Mouse (Mus musculus): ENCODE results near the gene Lin54. TPM values are rescaled to one million over a fixed set of nuclear protein-coding genes. Genes with fewer than 3 reads are reported as not detected.

Lin54 gene
- polyA plus RNA-seq, 1 experiment from 2014 or later = 12.5 TPM

GRCm38 (mm10) chr5:100525620-100526019, 25.2 kb upstream of the Lin54 start:
- no peak for DNase-seq (ENCODE audit: low spot score)
- no peak for ATAC-seq (ENCODE audit: low read depth)
- Histone ChIP-seq H3K27ac (replicated peaks; ENCODE audit: low read depth, low read length) (no peak overlapping the region; the same call in 1 of the 2 replicates), H3K9me3 (ENCODE audit: control insufficient read depth, low read length) (no peaks in the 10 kb centered on the region), H3K27me3 (replicated peaks; ENCODE audit: control insufficient read depth, insufficient read depth, low read length) (no peaks in the 10 kb centered on the region), H3K4me3 (ENCODE audit: low read depth, low read length) (no peak overlapping the region), H3K4me1 (ENCODE audit: control insufficient read depth, insufficient read depth, low read length) (no peaks in the 10 kb centered on the region), H3K36me3 (ENCODE audit: control insufficient read depth, insufficient read depth, low read length) (peaks cover 41% of the 10 kb centered on the region), H3K4me2 (ENCODE audit: low read depth, low read length) (no peak overlapping the region), H3K9ac (ENCODE audit: low read depth, low read length) (no peak overlapping the region)
- 82% methylated on average over 3 of the region's 3 CpGs for WGBS

GRCm38 (mm10) chr5:100524921-100525320, 24.5 kb upstream of the Lin54 start:
- Histone ChIP-seq H3K9me3 (ENCODE audit: control insufficient read depth, low read length) (no peaks in the 10 kb centered on the region), H3K36me3 (ENCODE audit: control insufficient read depth, insufficient read depth, low read length) (peaks cover 34% of the 10 kb centered on the region), H3K4me1 (ENCODE audit: control insufficient read depth, insufficient read depth, low read length) (0 out of 2 replicates have a peak, but pooled peaks cover 1% of the 10 kb centered on the region), H3K4me3 (ENCODE audit: low read depth, low read length) (no peak overlapping the region), H3K4me2 (ENCODE audit: low read depth, low read length) (no peak overlapping the region), H3K27ac (replicated peaks; ENCODE audit: low read depth, low read length) (no peak overlapping the region), H3K27me3 (replicated peaks; ENCODE audit: control insufficient read depth, insufficient read depth, low read length) (no peaks in the 10 kb centered on the region), H3K9ac (ENCODE audit: low read depth, low read length) (no peak overlapping the region)
- no peak for ATAC-seq (ENCODE audit: low read depth)
- DNase-seq (ENCODE audit: low spot score) = no peak
- WGBS = 92% methylated on average over 9 of the region's 9 CpGs

- Histone ChIP-seq H3K4me3 (ENCODE audit: low read depth, low read length) (no peak overlapping the region), H3K4me1 (ENCODE audit: control insufficient read depth, insufficient read depth, low read length) (0 out of 2 replicates have a peak, but pooled peaks cover 6% of the 10 kb centered on the region), H3K27me3 (replicated peaks; ENCODE audit: control insufficient read depth, insufficient read depth, low read length) (no peaks in the 10 kb centered on the region), H3K27ac (replicated peaks; ENCODE audit: low read depth, low read length) (no peak overlapping the region), H3K36me3 (ENCODE audit: control insufficient read depth, insufficient read depth, low read length) (peaks cover 18% of the 10 kb centered on the region), H3K4me2 (ENCODE audit: low read depth, low read length) (no peak overlapping the region), H3K9ac (ENCODE audit: low read depth, low read length) (no peak overlapping the region), H3K9me3 (ENCODE audit: control insufficient read depth, low read length) (no peaks in the 10 kb centered on the region)
- WGBS = 92% methylated on average over 1 of the region's 1 CpGs
- no peak for ATAC-seq (ENCODE audit: low read depth)
- no peak for DNase-seq (ENCODE audit: low spot score)
Observed at GRCm38 (mm10) chr5:100523331-100523730, 22.9 kb upstream of the Lin54 start.

- 90% methylated on average over 2 of the region's 2 CpGs for WGBS
- no peak overlapping the region for H3K9ac ChIP-seq (ENCODE audit: low read depth, low read length)
- H3K27ac ChIP-seq (replicated peaks; ENCODE audit: low read depth, low read length) = no peak overlapping the region
- ATAC-seq (ENCODE audit: low read depth) = no peak
- peaks cover 7% of the 10 kb centered on the region; the same call in 1 of the 2 replicates for H3K36me3 ChIP-seq (ENCODE audit: control insufficient read depth, insufficient read depth, low read length)
- no peaks in the 10 kb centered on the region for H3K9me3 ChIP-seq (ENCODE audit: control insufficient read depth, low read length)
- peak overlapping the region; percentile 76; the same call in 1 of the 2 replicates for H3K4me2 ChIP-seq (ENCODE audit: low read depth, low read length)
- no peak for DNase-seq (ENCODE audit: low spot score)
- no peaks in the 10 kb centered on the region for H3K27me3 ChIP-seq (replicated peaks; ENCODE audit: control insufficient read depth, insufficient read depth, low read length)
- H3K4me1 ChIP-seq (ENCODE audit: control insufficient read depth, insufficient read depth, low read length) = peaks cover 11% of the 10 kb centered on the region; the same call in 1 of the 2 replicates
- H3K4me3 ChIP-seq (ENCODE audit: low read depth, low read length) = no peak overlapping the region
Observed at GRCm38 (mm10) chr5:100520223-100520622, 19.8 kb upstream of the Lin54 start.

GRCm38 (mm10) chr5:100519027-100519411, 18.6 kb upstream of the Lin54 start:
- Histone ChIP-seq H3K4me1 (ENCODE audit: control insufficient read depth, insufficient read depth, low read length) (peaks cover 11% of the 10 kb centered on the region; the same call in 1 of the 2 replicates), H3K36me3 (ENCODE audit: control insufficient read depth, insufficient read depth, low read length) (peaks cover 7% of the 10 kb centered on the region; the same call in 1 of the 2 replicates), H3K27ac (replicated peaks; ENCODE audit: low read depth, low read length) (peak overlapping the region; percentile 85; the same call in 1 of the 2 replicates), H3K4me3 (ENCODE audit: low read depth, low read length) (peak overlapping the region; percentile 76), H3K9ac (ENCODE audit: low read depth, low read length) (peak overlapping the region; percentile 89), H3K27me3 (replicated peaks; ENCODE audit: control insufficient read depth, insufficient read depth, low read length) (no peaks in the 10 kb centered on the region), H3K9me3 (ENCODE audit: control insufficient read depth, low read length) (no peaks in the 10 kb centered on the region), H3K4me2 (ENCODE audit: low read depth, low read length) (peak overlapping the region; percentile 76)
- 9% methylated on average over 5 of the region's 5 CpGs for WGBS
- no peak for DNase-seq (ENCODE audit: low spot score)
- ATAC-seq (ENCODE audit: low read depth) = no peak

- ATAC-seq (ENCODE audit: low read depth) = peak; percentile 100
Observed at GRCm38 (mm10) chr5:100518049-100519026, 17.9 kb upstream of the Lin54 start, which contains the start of gene Cops4. Gene Cops4, plus strand, starts transcription at chr5:100518309.

GRCm38 (mm10) chr5:100512576-100512975, 12.1 kb upstream of the Lin54 start:
- no peak overlapping the region for H3K27ac ChIP-seq (replicated peaks; ENCODE audit: low read depth, low read length)
- DNase-seq (ENCODE audit: low spot score) (no peak), ATAC-seq (ENCODE audit: low read depth) (no peak)
- no peaks in the 10 kb centered on the region for H3K27me3 ChIP-seq (replicated peaks; ENCODE audit: control insufficient read depth, insufficient read depth, low read length)
- H3K4me3 ChIP-seq (ENCODE audit: low read depth, low read length) = no peak overlapping the region
- H3K4me2 ChIP-seq (ENCODE audit: low read depth, low read length) = no peak overlapping the region
- no peak overlapping the region for H3K9ac ChIP-seq (ENCODE audit: low read depth, low read length)
- no peaks in the 10 kb centered on the region for H3K9me3 ChIP-seq (ENCODE audit: control insufficient read depth, low read length)
- peaks cover 3% of the 10 kb centered on the region; the same call in 1 of the 2 replicates for H3K4me1 ChIP-seq (ENCODE audit: control insufficient read depth, insufficient read depth, low read length)
- H3K36me3 ChIP-seq (ENCODE audit: control insufficient read depth, insufficient read depth, low read length) = no peaks in the 10 kb centered on the region

More at GRCm38 (mm10) chr5:100518049-100519026, 17.9 kb upstream of the Lin54 start, which contains the start of gene Cops4:
- H3K4me1 ChIP-seq (ENCODE audit: control insufficient read depth, insufficient read depth, low read length) = peaks cover 11% of the 10 kb centered on the region; the same call in 1 of the 2 replicates
- DNase-seq (ENCODE audit: low spot score) = peak; percentile 100
- WGBS = under 1% methylated on average over 60 of the region's 64 CpGs
- peak within 1 kb of the TSS; percentile 89 for H3K9ac ChIP-seq (ENCODE audit: low read depth, low read length)
- H3K27me3 ChIP-seq (replicated peaks; ENCODE audit: control insufficient read depth, insufficient read depth, low read length) = no peaks in the 10 kb centered on the region
- no peaks in the 10 kb centered on the region for H3K9me3 ChIP-seq (ENCODE audit: control insufficient read depth, low read length)
- peak within 1 kb of the TSS; percentile 76 for H3K4me2 ChIP-seq (ENCODE audit: low read depth, low read length)
- peak within 1 kb of the TSS; percentile 76 for H3K4me3 ChIP-seq (ENCODE audit: low read depth, low read length)
- H3K36me3 ChIP-seq (ENCODE audit: control insufficient read depth, insufficient read depth, low read length) = peaks cover 7% of the 10 kb centered on the region; the same call in 1 of the 2 replicates
- H3K27ac ChIP-seq (replicated peaks; ENCODE audit: low read depth, low read length) = peak within 1 kb of the TSS; percentile 85

GRCm38 (mm10) chr5:100509247-100509646, 8.8 kb upstream of the Lin54 start:
- DNase-seq (ENCODE audit: low spot score) = no peak
- Histone ChIP-seq H3K9ac (ENCODE audit: low read depth, low read length) (no peak overlapping the region), H3K36me3 (ENCODE audit: control insufficient read depth, insufficient read depth, low read length) (no peaks in the 10 kb centered on the region), H3K4me1 (ENCODE audit: control insufficient read depth, insufficient read depth, low read length) (no peaks in the 10 kb centered on the region), H3K4me3 (ENCODE audit: low read depth, low read length) (no peak overlapping the region), H3K27me3 (replicated peaks; ENCODE audit: control insufficient read depth, insufficient read depth, low read length) (no peaks in the 10 kb centered on the region), H3K27ac (replicated peaks; ENCODE audit: low read depth, low read length) (no peak overlapping the region), H3K9me3 (ENCODE audit: control insufficient read depth, low read length) (no peaks in the 10 kb centered on the region), H3K4me2 (ENCODE audit: low read depth, low read length) (no peak overlapping the region)
- 72% methylated on average over 11 of the region's 11 CpGs for WGBS
- no peak for ATAC-seq (ENCODE audit: low read depth)
